Mouse (Mus musculus): ENCODE data around the gene Sult5a1.

DNA sequence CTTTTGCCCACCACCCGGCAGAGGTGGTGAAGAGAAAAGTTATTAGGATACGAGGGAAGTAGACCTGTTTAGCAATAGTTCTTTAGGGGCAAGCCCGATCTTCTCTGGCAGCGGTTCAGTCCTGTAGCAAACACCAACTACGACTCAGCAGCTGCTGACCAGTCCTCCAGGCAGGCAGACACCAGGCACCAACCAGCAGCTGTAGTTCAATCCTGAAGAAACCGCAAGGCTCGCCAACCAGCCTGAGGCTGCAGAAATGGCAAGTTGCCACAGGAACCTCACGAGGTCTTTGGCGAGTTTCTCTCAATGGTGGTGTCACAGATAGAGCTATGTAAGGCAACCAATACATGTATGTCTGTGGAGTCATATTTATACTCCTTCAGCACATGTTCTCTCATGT lies 45.2 kb downstream of the Sult5a1 start:
- TF ChIP-seq CTCF (IDR thresholded peaks at IDR 0.05; ENCODE audit: control insufficient read depth, insufficient read depth, low read length) (no peak), POLR2A (IDR thresholded peaks at IDR 0.05; ENCODE audit: borderline replicate concordance, control insufficient read depth, low read depth, low read length) (no peak)

All from bone marrow, adult 2 months (tissue).